8 mouse cellular contexts compared by ENCODE assay signal in genomic region chr17:35516652-35517500, GRCm38 (mm10). TPM values are rescaled to one million over a fixed set of nuclear protein-coding genes. Genes with fewer than 3 reads are reported as not detected.
A peak's percentile ranks its signal among the peaks of the same experiment; 100 is the strongest.
DNase-seq lines count a peak whose midpoint lies in the region; ATAC-seq and TF ChIP-seq lines count a peak whose summit lies in the region.

Tcf19 (minus strand) TSS chr17:35516824.
Cchcr1 (plus strand) TSS chr17:35517100.

- H3K36me3 ChIP-seq in ES-Bruce4 (ENCODE audit: control insufficient read depth, insufficient read depth, low read length, poor library complexity, severe bottlenecking): peaks cover 14% of the 10 kb centered on the region
- peaks cover 11% of the 10 kb centered on the region; the same call in 1 of the 2 replicates for H3K36me3 ChIP-seq in forebrain, embryonic 13.5 days (ENCODE audit: poor library complexity, severe bottlenecking)
- H3K36me3 ChIP-seq in liver, postnatal 0 days (replicated peaks; ENCODE audit: insufficient read depth, low read length): peaks cover 20% of the 10 kb centered on the region
- H3K36me3 ChIP-seq in neural tube, embryonic 14.5 days (ENCODE audit: control insufficient read depth, insufficient read depth, low read length): no peaks in the 10 kb centered on the region

- ATAC-seq in cerebellum, adult (ENCODE audit: insufficient number of reproducible peaks, low FRiP score, low TSS enrichment): peak; percentile 93
- peak; percentile 97 for ATAC-seq in forebrain, embryonic 13.5 days
- ATAC-seq in liver, postnatal 0 days: peak; percentile 98
- ATAC-seq in neural tube, embryonic 14.5 days (ENCODE audit: low read depth): peak; percentile 96

- no peak for TF ChIP-seq EP300 in ES-Bruce4 (IDR thresholded peaks at IDR 0.05; ENCODE audit: insufficient read depth, low read depth, low read length)
- peak; percentile 84 for TF ChIP-seq EP300 in liver, postnatal 0 days (IDR thresholded peaks at IDR 0.05; ENCODE audit: low read depth)

- no peak for TF ChIP-seq POLR2A in ES-Bruce4 (IDR thresholded peaks at IDR 0.05; ENCODE audit: insufficient read depth, low read length)

- peak within 1 kb of the TSS; percentile 59 for H3K27ac ChIP-seq in ES-Bruce4 (ENCODE audit: insufficient read depth, low read length)
- H3K27ac ChIP-seq in forebrain, embryonic 13.5 days: no peak within 1 kb of the TSS
- H3K27ac ChIP-seq in liver, postnatal 0 days (ENCODE audit: low read depth): peak within 1 kb of the TSS; percentile 66; the same call in 1 of the 2 replicates
- no peak within 1 kb of the TSS for H3K27ac ChIP-seq in neural tube, embryonic 14.5 days (ENCODE audit: low read depth, low read length)

- peak within 1 kb of the TSS; percentile 72 for H3K4me2 ChIP-seq in forebrain, embryonic 13.5 days
- peak within 1 kb of the TSS; percentile 98 for H3K4me2 ChIP-seq in liver, postnatal 0 days (ENCODE audit: low read depth, low read length)
- peak within 1 kb of the TSS; percentile 67 for H3K4me2 ChIP-seq in neural tube, embryonic 14.5 days (ENCODE audit: low read depth, low read length)

- H3K27me3 ChIP-seq in ES-Bruce4 (ENCODE audit: control insufficient read depth, insufficient read depth, low read length, poor library complexity, severe bottlenecking): no peaks in the 10 kb centered on the region
- H3K27me3 ChIP-seq in forebrain, embryonic 13.5 days: no peaks in the 10 kb centered on the region
- no peaks in the 10 kb centered on the region for H3K27me3 ChIP-seq in liver, postnatal 0 days (ENCODE audit: insufficient read depth, low read length)
- H3K27me3 ChIP-seq in neural tube, embryonic 14.5 days (ENCODE audit: control insufficient read depth, insufficient read depth, low read length): no peaks in the 10 kb centered on the region

- peak within 1 kb of the TSS; percentile 85 for H3K9ac ChIP-seq in ES-Bruce4 (ENCODE audit: low read depth, poor library complexity, severe bottlenecking)
- peak within 1 kb of the TSS; percentile 68 for H3K9ac ChIP-seq in forebrain, embryonic 13.5 days
- peak within 1 kb of the TSS; percentile 72 for H3K9ac ChIP-seq in liver, postnatal 0 days (replicated peaks)
- peak within 1 kb of the TSS; percentile 37 for H3K9ac ChIP-seq in neural tube, embryonic 14.5 days (replicated peaks; ENCODE audit: low read depth, low read length)

- peak within 1 kb of the TSS; percentile 81 for H3K4me3 ChIP-seq in ES-Bruce4 (ENCODE audit: low read depth, low read length)
- peak within 1 kb of the TSS; percentile 59 for H3K4me3 ChIP-seq in forebrain, embryonic 13.5 days
- peak within 1 kb of the TSS; percentile 76 for H3K4me3 ChIP-seq in liver, postnatal 0 days (ENCODE audit: low read depth, low read length)
- H3K4me3 ChIP-seq in neural tube, embryonic 14.5 days (ENCODE audit: low read depth, low read length): peak within 1 kb of the TSS; percentile 47

- peak; percentile 97 for DNase-seq in heart, postnatal 10 days
- peak; percentile 97 for DNase-seq in large intestine, adult 2 months (ENCODE audit: low read depth, low spot score)
- peak; percentile 98 for DNase-seq in liver, postnatal 0 days
- DNase-seq in testis, postnatal 10 days (ENCODE audit: low spot score): peak; percentile 98

- WGBS in forebrain, embryonic 13.5 days: under 1% methylated on average over 67 of the region's 67 CpGs
- under 1% methylated on average over 67 of the region's 67 CpGs for WGBS in large intestine, adult 2 months
- under 1% methylated on average over 64 of the region's 67 CpGs for WGBS in liver, postnatal 0 days (ENCODE audit: insufficient replicate concordance)
- under 1% methylated on average over 65 of the region's 67 CpGs for WGBS in neural tube, embryonic 14.5 days

- no peak for TF ChIP-seq CTCF in ES-Bruce4 (IDR thresholded peaks at IDR 0.05; ENCODE audit: low read depth, low read length)
- TF ChIP-seq CTCF in liver, postnatal 0 days (IDR thresholded peaks at IDR 0.05; ENCODE audit: low read depth): no peak

- no peaks in the 10 kb centered on the region for H3K9me3 ChIP-seq in ES-Bruce4 (replicated peaks; ENCODE audit: control insufficient read depth, insufficient read depth, low read length, poor library complexity, severe bottlenecking)
- no peaks in the 10 kb centered on the region for H3K9me3 ChIP-seq in forebrain, embryonic 13.5 days (replicated peaks)
- no peaks in the 10 kb centered on the region for H3K9me3 ChIP-seq in liver, postnatal 0 days (ENCODE audit: low read length)
- no peaks in the 10 kb centered on the region for H3K9me3 ChIP-seq in neural tube, embryonic 14.5 days (ENCODE audit: control insufficient read depth, low read length)

- intact Hi-C loops in heart, postnatal 10 days (cut with DNase I): no loop called here

- peaks cover 2% of the 10 kb centered on the region for H3K4me1 ChIP-seq in ES-Bruce4 (ENCODE audit: control insufficient read depth, insufficient read depth, low read length)
- peaks cover 36% of the 10 kb centered on the region for H3K4me1 ChIP-seq in forebrain, embryonic 13.5 days
- H3K4me1 ChIP-seq in liver, postnatal 0 days (ENCODE audit: insufficient read depth): peaks cover 22% of the 10 kb centered on the region
- H3K4me1 ChIP-seq in neural tube, embryonic 14.5 days (ENCODE audit: control insufficient read depth, insufficient read depth, low read length): peaks cover 9% of the 10 kb centered on the region; the same call in 1 of the 2 replicates

RNA-seq across cellular contexts. Expression of gene Tcf19, which starts in this region (rescaled TPM):
- 4.0 and 5.2 TPM in 2 replicates for polyA plus RNA-seq in ES-Bruce4 (2011; ENCODE audit: insufficient read depth, insufficient read length, low read depth, missing spikeins)
- 54.4 and 55.5 TPM in 2 replicates for polyA plus RNA-seq in forebrain, embryonic 13.5 days (2015; fragmentation: Nextera tagmentation; extraction: Ambion mirVana)
- 10 to 100 TPM; 17.5 to 17.9 TPM for total RNA-seq in heart, postnatal 10 days (2021)
- polyA plus RNA-seq in large intestine, adult 2 months (2012; rRNA removed): 19.7 and 20.3 TPM in 2 replicates
- polyA plus RNA-seq in liver, postnatal 0 days (2015; fragmentation: Nextera tagmentation; extraction: Ambion mirVana): 19.6 and 20.6 TPM in 2 replicates
- 8.9 and 10.6 TPM in 2 replicates for polyA plus RNA-seq in neural tube, embryonic 14.5 days (2014; fragmentation: Nextera tagmentation; extraction: Ambion mirVana)

RNA-seq across cellular contexts. Expression of gene Cchcr1, which starts in this region (rescaled TPM):
- polyA plus RNA-seq in ES-Bruce4 (2011; ENCODE audit: insufficient read depth, insufficient read length, low read depth, missing spikeins): 13.4 and 15.3 TPM in 2 replicates
- polyA plus RNA-seq in forebrain, embryonic 13.5 days (2015; fragmentation: Nextera tagmentation; extraction: Ambion mirVana): 11.7 and 13.8 TPM in 2 replicates
- total RNA-seq in heart, postnatal 10 days (2021): 1 to 10 TPM; 5.1 to 5.2 TPM
- 6.5 and 6.9 TPM in 2 replicates for polyA plus RNA-seq in large intestine, adult 2 months (2012; rRNA removed)
- polyA plus RNA-seq in liver, postnatal 0 days (2015; fragmentation: Nextera tagmentation; extraction: Ambion mirVana): 3.0 and 3.5 TPM in 2 replicates
- 2.4 and 4.9 TPM in 2 replicates for polyA plus RNA-seq in neural tube, embryonic 14.5 days (2014; fragmentation: Nextera tagmentation; extraction: Ambion mirVana)

Comparison
In these comparisons a context has a peak if more than half of its experiments do, and no peak if none do; other contexts are left out.
1. H3K27ac ChIP-seq: peak in ES-Bruce4 (single experiment) and liver, postnatal 0 days (single experiment); none in forebrain, embryonic 13.5 days (single experiment) and neural tube, embryonic 14.5 days (single experiment).
2. Peak in every context shown above with its lines, with median percentiles within 50 percentile points of each other: H3K4me3 ChIP-seq, H3K9ac ChIP-seq, ATAC-seq, H3K4me2 ChIP-seq and DNase-seq.